Mouse (Mus musculus): ENCODE data around the gene Ipo11. TPM values are rescaled to one million over a fixed set of nuclear protein-coding genes. Genes with fewer than 3 reads are reported as not detected.

The Ipo11 gene
- total and polyA plus RNA-seq, 2 experiments from 2014 or later, result 30.2 to 47.0 TPM

GRCm38 (mm10) chr13:106810156-106810555, 126.6 kb downstream of the Ipo11 start:
- ATAC-seq (ENCODE audit: low FRiP score), result no peak
- no peak for TF ChIP-seq CTCF (IDR thresholded peaks at IDR 0.05)
- Histone ChIP-seq H3K4me2 (ENCODE audit: low read depth, low read length, poor library complexity, severe bottlenecking) (no peak overlapping the region), H3K36me3 (ENCODE audit: insufficient read depth, low read length) (peaks cover 9% of the 10 kb centered on the region), H3K27ac (ENCODE audit: low read depth, low read length) (no peak overlapping the region), H3K9me3 (ENCODE audit: low read length) (no peaks in the 10 kb centered on the region), H3K9ac (replicated peaks; ENCODE audit: low read length, poor library complexity, severe bottlenecking) (no peak overlapping the region), H3K4me1 (ENCODE audit: insufficient read depth, low read length) (no peaks in the 10 kb centered on the region), H3K27me3 (ENCODE audit: insufficient read depth, low read length) (no peaks in the 10 kb centered on the region), H3K4me3 (ENCODE audit: low read depth, low read length) (no peak overlapping the region)
- DNase-seq (ENCODE audit: low spot score), result no peak
- 96% methylated on average over 7 of the region's 7 CpGs for WGBS

- ATAC-seq (ENCODE audit: low FRiP score) (no peak), DNase-seq (ENCODE audit: low spot score) (no peak)
- Histone ChIP-seq H3K9me3 (ENCODE audit: low read length) (no peaks in the 10 kb centered on the region), H3K4me2 (ENCODE audit: low read depth, low read length, poor library complexity, severe bottlenecking) (no peak overlapping the region), H3K27ac (ENCODE audit: low read depth, low read length) (no peak overlapping the region), H3K4me1 (ENCODE audit: insufficient read depth, low read length) (no peaks in the 10 kb centered on the region), H3K4me3 (ENCODE audit: low read depth, low read length) (no peak overlapping the region), H3K27me3 (ENCODE audit: insufficient read depth, low read length) (no peaks in the 10 kb centered on the region), H3K9ac (replicated peaks; ENCODE audit: low read length, poor library complexity, severe bottlenecking) (no peak overlapping the region), H3K36me3 (ENCODE audit: insufficient read depth, low read length) (peaks cover 9% of the 10 kb centered on the region)
- no peak for TF ChIP-seq CTCF (IDR thresholded peaks at IDR 0.05)
- WGBS, result 82% methylated on average over 6 of the region's 6 CpGs
These were observed 127.9 kb downstream of the Ipo11 start for GRCm38 (mm10) chr13:106808821-106809220.

GRCm38 (mm10) chr13:106808315-106808714, 128.4 kb downstream of the Ipo11 start:
- no peaks in the 10 kb centered on the region for H3K27me3 ChIP-seq (ENCODE audit: insufficient read depth, low read length)
- H3K9me3 ChIP-seq (ENCODE audit: low read length), result no peaks in the 10 kb centered on the region
- no peaks in the 10 kb centered on the region for H3K4me1 ChIP-seq (ENCODE audit: insufficient read depth, low read length)
- ATAC-seq (ENCODE audit: low FRiP score) (no peak), DNase-seq (ENCODE audit: low spot score) (no peak)
- no peak overlapping the region for H3K4me2 ChIP-seq (ENCODE audit: low read depth, low read length, poor library complexity, severe bottlenecking)
- peaks cover 9% of the 10 kb centered on the region for H3K36me3 ChIP-seq (ENCODE audit: insufficient read depth, low read length)
- WGBS, result 97% methylated on average over 2 of the region's 2 CpGs
- H3K4me3 ChIP-seq (ENCODE audit: low read depth, low read length), result no peak overlapping the region
- H3K9ac ChIP-seq (replicated peaks; ENCODE audit: low read length, poor library complexity, severe bottlenecking), result no peak overlapping the region
- H3K27ac ChIP-seq (ENCODE audit: low read depth, low read length), result no peak overlapping the region
- TF ChIP-seq CTCF (IDR thresholded peaks at IDR 0.05), result no peak

GRCm38 (mm10) chr13:106807303-106807702, 129.5 kb downstream of the Ipo11 start:
- H3K27ac ChIP-seq (ENCODE audit: low read depth, low read length), result no peak overlapping the region
- no peak for TF ChIP-seq CTCF (IDR thresholded peaks at IDR 0.05)

GRCm38 (mm10) chr13:106805146-106805545, 131.6 kb downstream of the Ipo11 start:
- TF ChIP-seq CTCF (IDR thresholded peaks at IDR 0.05), result no peak
- Histone ChIP-seq H3K4me3 (ENCODE audit: low read depth, low read length) (no peak overlapping the region), H3K4me2 (ENCODE audit: low read depth, low read length, poor library complexity, severe bottlenecking) (no peak overlapping the region), H3K9me3 (ENCODE audit: low read length) (no peaks in the 10 kb centered on the region), H3K27me3 (ENCODE audit: insufficient read depth, low read length) (no peaks in the 10 kb centered on the region), H3K4me1 (ENCODE audit: insufficient read depth, low read length) (no peaks in the 10 kb centered on the region), H3K27ac (ENCODE audit: low read depth, low read length) (no peak overlapping the region), H3K9ac (replicated peaks; ENCODE audit: low read length, poor library complexity, severe bottlenecking) (no peak overlapping the region), H3K36me3 (ENCODE audit: insufficient read depth, low read length) (peaks cover 4% of the 10 kb centered on the region)
- 83% methylated on average over 5 of the region's 5 CpGs for WGBS
- no peak for ATAC-seq (ENCODE audit: low FRiP score)
- no peak for DNase-seq (ENCODE audit: low spot score)

More at GRCm38 (mm10) chr13:106807303-106807702, 129.5 kb downstream of the Ipo11 start:
- H3K4me2 ChIP-seq (ENCODE audit: low read depth, low read length, poor library complexity, severe bottlenecking), result no peak overlapping the region
- H3K27me3 ChIP-seq (ENCODE audit: insufficient read depth, low read length), result no peaks in the 10 kb centered on the region
- H3K9ac ChIP-seq (replicated peaks; ENCODE audit: low read length, poor library complexity, severe bottlenecking), result no peak overlapping the region
- no peaks in the 10 kb centered on the region for H3K9me3 ChIP-seq (ENCODE audit: low read length)
- no peak overlapping the region for H3K4me3 ChIP-seq (ENCODE audit: low read depth, low read length)
- peaks cover 9% of the 10 kb centered on the region for H3K36me3 ChIP-seq (ENCODE audit: insufficient read depth, low read length)
- ATAC-seq (ENCODE audit: low FRiP score) (no peak), DNase-seq (ENCODE audit: low spot score) (no peak)
- 88% methylated on average over 5 of the region's 5 CpGs for WGBS
- H3K4me1 ChIP-seq (ENCODE audit: insufficient read depth, low read length), result no peaks in the 10 kb centered on the region

- no peak for DNase-seq (ENCODE audit: low spot score)
- H3K9me3 ChIP-seq (ENCODE audit: low read length), result no peaks in the 10 kb centered on the region
- TF ChIP-seq CTCF (IDR thresholded peaks at IDR 0.05), result no peak
- no peak overlapping the region for H3K4me3 ChIP-seq (ENCODE audit: low read depth, low read length)
- H3K36me3 ChIP-seq (ENCODE audit: insufficient read depth, low read length), result peaks cover 15% of the 10 kb centered on the region
- H3K4me1 ChIP-seq (ENCODE audit: insufficient read depth, low read length), result no peaks in the 10 kb centered on the region
- WGBS, result 53% methylated on average over 3 of the region's 3 CpGs
- no peaks in the 10 kb centered on the region for H3K27me3 ChIP-seq (ENCODE audit: insufficient read depth, low read length)
- H3K9ac ChIP-seq (replicated peaks; ENCODE audit: low read length, poor library complexity, severe bottlenecking), result no peak overlapping the region
- no peak for ATAC-seq (ENCODE audit: low FRiP score)
- no peak overlapping the region for H3K27ac ChIP-seq (ENCODE audit: low read depth, low read length)
- H3K4me2 ChIP-seq (ENCODE audit: low read depth, low read length, poor library complexity, severe bottlenecking), result no peak overlapping the region
These were observed 138.7 kb downstream of the Ipo11 start for GRCm38 (mm10) chr13:106798026-106798425.
